Mouse (Mus musculus): ENCODE data around the gene Mroh7. TPM values are rescaled to one million over a fixed set of nuclear protein-coding genes. Genes with fewer than 3 reads are reported as not detected.

Gene Mroh7
- polyA plus RNA-seq (2017; shearing (Covaris generic)) = not detected

DNA sequence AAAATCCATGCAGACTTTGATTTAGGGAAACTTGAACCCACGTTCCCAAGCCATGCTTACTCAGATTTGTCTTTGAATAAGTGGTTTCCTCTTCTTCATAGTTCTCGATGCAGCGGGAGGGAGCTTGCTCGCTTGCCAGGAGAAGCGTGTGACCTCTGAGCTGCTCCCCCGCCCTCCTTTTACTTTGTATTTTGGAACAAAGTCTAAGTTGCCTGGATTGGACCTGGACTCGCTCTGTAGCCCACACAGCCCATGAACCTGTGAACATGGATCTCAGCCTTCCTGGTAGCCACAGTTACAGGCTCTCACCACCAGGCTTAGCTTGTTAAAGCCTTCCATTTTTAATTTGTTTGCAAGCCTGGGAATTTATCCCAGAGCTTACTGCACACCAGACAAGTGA, at the start of gene Mroh7:
Gene Mroh7, minus strand, starts transcription at position 112 of the 400 bp plus-strand sequence.

DNA sequence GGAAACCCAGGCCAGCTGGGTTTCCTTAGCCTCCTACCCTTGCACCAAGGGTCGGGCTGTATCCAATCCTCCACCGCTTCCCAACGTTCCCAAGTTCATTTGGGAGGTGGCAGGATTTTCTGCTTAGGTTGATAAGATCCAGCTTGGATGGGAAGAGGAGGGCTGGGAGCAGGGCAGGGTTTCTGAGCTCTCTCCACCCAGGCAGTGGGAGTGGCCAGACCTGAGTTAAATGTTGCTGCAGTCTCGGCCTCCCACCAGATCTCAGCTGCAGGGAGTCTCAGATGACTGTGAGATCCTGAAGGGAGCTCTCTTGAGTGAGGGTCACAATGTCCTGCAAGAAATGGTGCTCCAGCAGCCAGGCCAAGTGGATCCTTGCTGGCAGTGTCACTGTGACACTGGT, 2.9 kb upstream of the Mroh7 start, which contains the start of gene Fam151a:
Gene Fam151a, plus strand, starts transcription at position 254 of the 400 bp plus-strand sequence.

DNA sequence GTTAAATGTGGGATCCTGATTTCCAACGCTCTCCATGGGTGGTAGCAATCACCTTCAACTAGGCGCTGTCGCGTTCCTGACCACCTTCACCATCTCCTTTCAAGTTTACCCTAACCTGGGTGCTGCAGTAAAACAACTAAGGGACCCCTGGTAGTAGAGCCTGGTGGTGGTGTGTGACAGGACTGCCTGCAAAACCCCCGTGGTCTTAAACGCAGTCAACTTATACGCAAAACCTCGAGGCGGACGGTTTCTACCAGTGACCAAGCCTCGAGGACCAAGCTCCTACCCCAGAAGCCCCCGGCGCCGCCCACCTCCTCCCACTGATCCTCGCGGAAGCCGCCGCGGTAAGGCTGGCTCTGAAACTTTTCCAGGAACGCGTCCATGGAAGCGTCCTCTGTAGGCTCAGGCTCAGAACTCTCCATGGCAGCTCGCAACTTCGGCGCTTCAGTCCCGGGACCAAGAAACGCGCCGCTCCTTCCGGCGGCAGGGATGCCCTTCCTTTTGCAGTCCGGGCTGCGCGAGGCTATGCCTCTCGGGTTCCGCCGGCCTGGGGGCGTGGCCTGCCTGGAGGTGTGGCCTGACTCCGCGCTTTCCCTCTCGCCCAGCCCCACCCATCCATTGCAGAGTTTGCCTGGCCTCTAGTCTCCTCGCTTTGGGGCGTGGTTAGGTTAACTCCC, 52.1 kb downstream of the Mroh7 start, which contains the start of gene Ttc4:
Gene Ttc4, minus strand, starts transcription at position 503 of the 677 bp plus-strand sequence.

DNA sequence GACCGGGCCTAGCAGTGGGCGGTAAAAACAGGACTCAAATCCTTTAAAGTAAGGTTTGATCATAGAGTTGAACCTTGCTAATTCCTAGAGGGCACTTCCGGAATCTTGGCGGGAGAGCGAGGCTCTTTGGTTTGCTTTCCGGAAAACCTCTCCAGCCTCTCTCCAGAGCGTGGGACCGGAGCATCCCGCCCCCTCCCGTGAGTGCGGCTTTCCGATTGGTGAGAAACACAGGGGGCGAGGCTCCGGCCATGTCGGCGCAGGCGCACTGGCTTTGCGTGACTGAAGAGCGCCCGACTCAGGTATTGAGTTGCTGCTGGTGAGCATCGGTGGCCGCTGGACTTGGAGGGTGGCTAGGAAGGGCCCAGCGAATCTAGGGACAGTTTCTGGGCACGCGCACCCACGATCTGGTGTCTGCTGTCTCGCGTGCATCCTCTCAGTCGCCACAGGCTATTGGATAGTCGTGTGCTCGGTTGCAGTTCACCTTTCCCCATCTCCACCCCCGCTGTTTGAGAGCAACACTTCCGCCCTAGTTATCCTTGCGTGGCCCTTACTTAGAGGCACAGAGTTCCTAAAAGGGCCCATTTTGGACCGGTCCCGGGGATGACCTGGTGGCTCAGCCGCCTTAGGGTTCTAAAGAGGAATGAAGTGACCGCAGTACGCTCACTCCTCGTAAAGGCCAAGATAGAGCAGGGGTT, 79.7 kb downstream of the Mroh7 start, which contains the start of gene Pars2:
Gene Pars2, plus strand, starts transcription at position 237 of the 695 bp plus-strand sequence.

Other genes with a start within 250 kb of the Mroh7 start
- gene Bsnd, start 238.6 kb downstream of the Mroh7 start, polyA plus RNA-seq (2017; shearing (Covaris generic)) = not detected
- gene Dhcr24, start 169.9 kb downstream of the Mroh7 start, polyA plus RNA-seq (2017; shearing (Covaris generic)) = 2.2 TPM
- gene Lexm, start 113.7 kb downstream of the Mroh7 start, polyA plus RNA-seq (2017; shearing (Covaris generic)) = not detected
- gene Ttc22, start 108.5 kb downstream of the Mroh7 start, polyA plus RNA-seq (2017; shearing (Covaris generic)) = not detected
- 4.9 TPM for gene Pars2, start 79.9 kb downstream of the Mroh7 start, polyA plus RNA-seq (2017; shearing (Covaris generic))
- gene Ttc4, start 52.0 kb downstream of the Mroh7 start, polyA plus RNA-seq (2017; shearing (Covaris generic)) = 48.9 TPM
- gene Fam151a, start 3.0 kb upstream of the Mroh7 start, polyA plus RNA-seq (2017; shearing (Covaris generic)) = not detected
- gene Acot11, start 74.1 kb upstream of the Mroh7 start, polyA plus RNA-seq (2017; shearing (Covaris generic)) = 5.1 TPM
- gene Ssbp3, start 179.8 kb upstream of the Mroh7 start, polyA plus RNA-seq (2017; shearing (Covaris generic)) = 84.1 TPM